Mouse (Mus musculus) thymus, adult 2 months (tissue): ENCODE results near the gene Arhgap23.

ENCODE experiments used
- CTCF ChIP-seq: fragments of 200-500 bp; IDR thresholded peaks from 2 replicates; pipeline ENCODE4 v1.5.1; 2012; ENCODE audit warnings: mild to moderate bottlenecking, control low read depth, low read length, moderate library complexity, borderline replicate concordance; ENCODE audit not compliant: control insufficient read depth, poor library complexity, insufficient read depth; ENCODE audit errors: extremely low read depth
- POLR2A ChIP-seq: fragments of 200-500 bp; IDR thresholded peaks from 2 replicates; pipeline ENCODE4 v1.6.1; 2012; ENCODE audit warnings: mild to moderate bottlenecking, low read length, control low read depth, moderate library complexity; ENCODE audit not compliant: control insufficient read depth, poor library complexity, insufficient read depth; ENCODE audit errors: extremely low read depth

- TF ChIP-seq POLR2A (no peak), CTCF (no peak)
Observed at GRCm38 (mm10) chr11:97468639-97469287, 53.4 kb downstream of the Arhgap23 start.
